Mouse (Mus musculus) kidney, adult 2 months (tissue): ENCODE results near the gene Foxn1. TPM values are rescaled to one million over a fixed set of nuclear protein-coding genes. Genes with fewer than 3 reads are reported as not detected.

Experiments
- DNase-seq: peaks from one replicate; pipeline ENCODE4 v3.0.0; 2021
- H3K27ac ChIP-seq: fragments of 200-500 bp; 2 replicates; pipeline ENCODE4 v1.5.1; 2012; ENCODE audit warnings: low read depth, low read length, control low read depth, inconsistent platforms; ENCODE audit not compliant: insufficient read depth
- H3K27me3 ChIP-seq: fragments of 200-500 bp; replicated peaks from 2 replicates; pipeline ENCODE4 v1.6.1; 2012; ENCODE audit warnings: mild to moderate bottlenecking, moderate library complexity, low read length, inconsistent platforms; ENCODE audit not compliant: control insufficient read depth, insufficient read depth
- H3K36me3 ChIP-seq: fragments of 200-500 bp; 2 replicates; pipeline ENCODE4 v1.6.1; 2012; ENCODE audit warnings: mild to moderate bottlenecking, moderate library complexity, low read length, inconsistent platforms; ENCODE audit not compliant: control insufficient read depth, insufficient read depth
- H3K4me1 ChIP-seq: fragments of 200-500 bp; 2 replicates; pipeline ENCODE4 v1.6.1; 2011; ENCODE audit warnings: low read length; ENCODE audit not compliant: control insufficient read depth, insufficient read depth
- H3K4me3 ChIP-seq: fragments of 200-500 bp; 2 replicates; pipeline ENCODE4 v1.5.1; 2011; ENCODE audit warnings: mild to moderate bottlenecking, low read depth, low read length, control low read depth; ENCODE audit not compliant: insufficient read depth
- CTCF ChIP-seq: fragments of 200-500 bp; conservative IDR thresholded peaks from 2 replicates; pipeline ENCODE4 v1.5.1; 2011; ENCODE audit warnings: low read depth, mild to moderate bottlenecking, control low read depth, low read length, moderate library complexity, mixed read lengths; ENCODE audit not compliant: insufficient read depth, insufficient read length
- POLR2A ChIP-seq: fragments of 200-500 bp; IDR thresholded peaks from one replicate; pipeline ENCODE4 v1.6.1; 2011; ENCODE audit warnings: low read depth, low read length, control low read depth
- WGBS: fragments of 180-500 bp; shearing (Covaris S2); methylation state at CpG from one replicate; pipeline ENCODE4 v1.1.7; 2018; 5-methylcytosine and 5-hydroxymethylcytosine counted together
- polyA plus RNA-seq: library from polyadenylated mRNA; depleted of rRNA; stranded (reverse); fragments of >200 nt; gene quantifications from 2 replicates; pipeline ENCODE4 v1.2.3, GENCODE M21; 2012

The Foxn1 gene
- polyA plus RNA-seq, 1 experiment = 0.05 TPM

GRCm38 (mm10) chr11:78382701-78383100 is 3.7 kb downstream of the Foxn1 start:
- WGBS = 68% methylated on average over 5 of the region's 5 CpGs
- H3K4me1 ChIP-seq = no peaks in the 10 kb centered on the region
- H3K27ac ChIP-seq = no peak overlapping the region
- H3K4me3 ChIP-seq = no peak overlapping the region
- no peak for DNase-seq
- H3K36me3 ChIP-seq = no peaks in the 10 kb centered on the region
- TF ChIP-seq CTCF (no peak), POLR2A (no peak)
- no peaks in the 10 kb centered on the region for H3K27me3 ChIP-seq

DNA sequence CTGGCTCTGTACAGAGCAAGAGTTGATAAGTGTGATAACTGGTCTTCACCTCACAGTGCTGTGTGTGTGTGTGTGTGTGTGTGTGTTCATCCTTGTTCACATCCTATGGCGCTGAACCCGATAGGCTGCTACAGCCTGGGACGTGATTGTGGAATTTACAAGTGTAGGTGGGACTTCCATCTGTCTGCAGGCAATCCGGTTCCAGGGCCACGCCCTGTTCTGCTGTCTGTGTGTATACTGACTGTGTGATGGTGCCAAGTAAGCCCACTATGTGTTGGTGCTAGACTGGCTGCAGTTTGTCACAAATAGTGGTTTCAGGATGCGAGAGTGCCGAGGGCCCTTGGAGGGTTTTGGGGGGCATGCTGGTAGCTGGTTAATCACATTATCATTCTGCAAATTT is 4.1 kb downstream of the Foxn1 start:
- no peaks in the 10 kb centered on the region for H3K36me3 ChIP-seq
- no peaks in the 10 kb centered on the region for H3K27me3 ChIP-seq
- DNase-seq = no peak
- TF ChIP-seq CTCF = no peak
- no peak for TF ChIP-seq POLR2A
- H3K4me3 ChIP-seq = no peak overlapping the region
- no peaks in the 10 kb centered on the region for H3K4me1 ChIP-seq
- WGBS = 82% methylated on average over 7 of the region's 7 CpGs
- H3K27ac ChIP-seq = no peak overlapping the region

DNA sequence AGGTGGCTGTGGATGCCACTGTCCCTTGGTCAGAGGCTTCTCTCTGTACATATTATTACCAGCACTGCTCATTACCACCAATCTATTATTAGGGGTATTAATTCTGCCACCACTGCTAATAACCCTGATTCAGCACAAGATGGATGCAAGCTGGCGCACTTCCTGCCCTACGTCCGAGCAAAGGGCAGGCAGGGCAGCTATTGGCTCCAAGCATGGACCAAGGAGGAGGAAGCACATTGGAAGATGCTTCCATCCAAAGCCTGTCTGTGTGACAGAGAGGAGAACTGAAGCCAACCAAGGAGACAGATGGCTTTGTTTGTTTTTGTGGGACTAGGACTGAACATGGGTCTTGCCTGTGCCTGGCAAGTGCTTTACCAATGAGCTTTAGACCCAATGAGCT is 5.4 kb downstream of the Foxn1 start:
- Histone ChIP-seq H3K36me3 (no peaks in the 10 kb centered on the region), H3K27me3 (no peaks in the 10 kb centered on the region), H3K4me1 (no peaks in the 10 kb centered on the region), H3K27ac (no peak overlapping the region), H3K4me3 (no peak overlapping the region)
- WGBS = 84% methylated on average over 3 of the region's 3 CpGs
- DNase-seq = no peak
- TF ChIP-seq POLR2A = no peak
- TF ChIP-seq CTCF = no peak

- Histone ChIP-seq H3K4me1 (no peaks in the 10 kb centered on the region), H3K36me3 (no peaks in the 10 kb centered on the region), H3K27ac (no peak overlapping the region), H3K4me3 (no peak overlapping the region), H3K27me3 (no peaks in the 10 kb centered on the region)
- TF ChIP-seq POLR2A (no peak), CTCF (no peak)
- WGBS = 81% methylated on average over 4 of the region's 4 CpGs
- DNase-seq = no peak
Observed at GRCm38 (mm10) chr11:78380351-78380750, 6.0 kb downstream of the Foxn1 start.

DNA sequence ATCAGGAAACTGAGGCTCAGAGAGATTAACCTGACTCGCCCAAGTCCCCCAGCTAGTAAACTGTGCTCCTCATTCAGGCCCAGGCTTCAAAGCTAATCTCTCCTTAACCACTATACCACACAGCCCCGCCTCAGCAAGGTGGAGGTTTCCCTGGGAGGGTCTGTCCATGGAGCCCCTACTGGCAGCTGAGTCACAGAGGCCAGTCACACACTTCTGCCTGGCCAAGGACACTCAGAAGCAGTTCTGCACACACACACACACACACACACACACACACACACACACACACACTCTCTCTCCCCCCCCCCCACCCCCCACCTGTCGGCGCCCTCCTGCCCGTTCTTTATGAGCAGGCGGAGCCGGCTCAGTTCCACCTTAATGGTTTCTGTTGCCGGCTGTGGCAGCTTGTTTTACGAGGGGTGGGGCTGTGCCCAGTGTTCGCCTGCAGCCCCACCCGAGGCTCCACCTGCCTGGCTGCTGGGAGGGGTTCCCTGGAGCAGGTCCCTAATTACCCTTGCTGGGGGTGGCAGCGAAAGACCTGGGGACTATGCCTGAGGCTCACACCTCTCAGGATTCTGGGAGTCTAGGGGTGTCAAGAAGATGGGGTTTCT is 8.7 kb downstream of the Foxn1 start:
- no peaks in the 10 kb centered on the region for H3K4me1 ChIP-seq
- H3K27ac ChIP-seq = no peak overlapping the region
- no peak for TF ChIP-seq POLR2A
- no peak for TF ChIP-seq CTCF
- no peaks in the 10 kb centered on the region for H3K36me3 ChIP-seq
- H3K27me3 ChIP-seq = no peaks in the 10 kb centered on the region
- no peak for DNase-seq
- H3K4me3 ChIP-seq = no peak overlapping the region
- WGBS = 19% methylated on average over 12 of the region's 12 CpGs

DNA sequence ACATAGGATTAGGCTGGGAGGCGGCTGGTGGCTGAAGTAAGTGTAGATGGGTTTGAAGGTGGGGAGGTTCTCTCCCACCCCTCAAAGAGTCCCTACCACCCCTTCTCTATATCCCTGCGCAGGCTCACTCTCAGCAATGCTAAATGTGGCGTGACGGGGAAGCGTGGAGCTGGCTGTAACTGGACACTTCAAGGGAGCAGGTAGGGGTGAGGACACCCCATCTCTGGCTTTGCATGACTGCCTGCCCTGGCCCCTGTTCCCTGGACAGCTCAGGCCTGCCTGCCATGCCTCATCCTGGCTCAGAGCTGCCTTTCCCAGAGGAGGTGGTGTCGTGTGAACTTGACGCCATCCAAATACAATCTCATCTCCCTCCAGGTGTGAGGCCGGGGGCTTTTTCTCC is 12.2 kb downstream of the Foxn1 start:
- DNase-seq = no peak
- Histone ChIP-seq H3K4me1 (no peaks in the 10 kb centered on the region), H3K36me3 (no peaks in the 10 kb centered on the region), H3K27ac (no peak overlapping the region), H3K4me3 (no peak overlapping the region), H3K27me3 (no peaks in the 10 kb centered on the region)
- TF ChIP-seq CTCF (no peak), POLR2A (no peak)
- WGBS = 73% methylated on average over 8 of the region's 8 CpGs

GRCm38 (mm10) chr11:78372610-78373009 is 13.7 kb downstream of the Foxn1 start:
- H3K36me3 ChIP-seq = no peaks in the 10 kb centered on the region
- no peak overlapping the region for H3K27ac ChIP-seq
- peak; percentile 69 for DNase-seq
- H3K27me3 ChIP-seq = no peaks in the 10 kb centered on the region
- H3K4me3 ChIP-seq = no peak overlapping the region
- TF ChIP-seq CTCF (no peak), POLR2A (no peak)
- H3K4me1 ChIP-seq = no peaks in the 10 kb centered on the region
- WGBS = 59% methylated on average over 7 of the region's 7 CpGs
